Mouse (Mus musculus) ES-Bruce4 (cell line): Measurements from ENCODE around the gene Klhl18.

Experiments used
- CTCF ChIP-seq: IDR thresholded peaks from one replicate; pipeline ENCODE4 v1.8.1; 2011; ENCODE audit warnings: low read depth, low read length
- EP300 ChIP-seq: IDR thresholded peaks from 2 replicates; pipeline ENCODE4 v1.6.1; 2011; ENCODE audit warnings: low read depth, low read length; ENCODE audit not compliant: insufficient read depth
- POLR2A ChIP-seq: IDR thresholded peaks from one replicate; pipeline ENCODE4 v1.8.1; 2011; ENCODE audit warnings: low read length; ENCODE audit not compliant: insufficient read depth

DNA sequence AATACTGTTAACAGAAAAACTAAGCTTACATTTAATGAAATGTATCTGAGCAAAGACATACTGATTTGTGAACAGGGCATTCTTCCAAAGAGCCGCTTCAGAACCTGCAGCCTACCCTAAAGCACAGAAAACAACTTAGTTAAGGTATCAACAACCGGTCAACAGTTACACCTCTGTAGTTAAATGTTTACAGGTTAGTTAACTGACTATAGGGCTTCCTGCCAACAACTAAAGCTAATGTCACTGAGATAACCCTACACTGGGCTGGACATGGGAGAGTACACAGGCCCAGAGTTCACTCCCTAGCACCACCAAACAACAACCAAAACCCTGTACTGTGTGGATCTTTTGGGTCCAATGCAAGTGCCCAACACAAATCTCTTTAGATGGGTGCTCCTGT, 73.8 kb downstream of the Klhl18 start:
- TF ChIP-seq CTCF: no peak
- no peak for TF ChIP-seq EP300
- TF ChIP-seq POLR2A: no peak
